Mouse (Mus musculus): Measurements from ENCODE around the gene Lamb2. TPM values are rescaled to one million over a fixed set of nuclear protein-coding genes. Genes with fewer than 3 reads are reported as not detected.

The Lamb2 gene
- polyA plus RNA-seq, 1 experiment from 2014 or later = 10.9 TPM

- peak overlapping the region; percentile 68 for H3K4me3 ChIP-seq
- peak overlapping the region; percentile 73 for H3K9ac ChIP-seq
- no peak for ATAC-seq
- H3K36me3 ChIP-seq = peaks cover 17% of the 10 kb centered on the region
- 50% methylated on average over 6 of the region's 6 CpGs for WGBS (ENCODE audit: insufficient replicate concordance)
- peaks cover 65% of the 10 kb centered on the region for H3K4me1 ChIP-seq
- peak overlapping the region; percentile 98 for H3K4me2 ChIP-seq
- peak overlapping the region; percentile 79 for H3K27ac ChIP-seq
- H3K9me3 ChIP-seq (replicated peaks) = no peaks in the 10 kb centered on the region
- H3K27me3 ChIP-seq (replicated peaks) = no peaks in the 10 kb centered on the region
These were observed 27.9 kb upstream of the Lamb2 start for GRCm38 (mm10) chr9:108451519-108452160.

- no peaks in the 10 kb centered on the region for H3K27me3 ChIP-seq (replicated peaks)
- H3K9me3 ChIP-seq (replicated peaks) = no peaks in the 10 kb centered on the region
- peak overlapping the region; percentile 79 for H3K27ac ChIP-seq
- peaks cover 67% of the 10 kb centered on the region for H3K4me1 ChIP-seq
- peak overlapping the region; percentile 68 for H3K4me3 ChIP-seq
- under 1% methylated on average over 40 of the region's 40 CpGs for WGBS (ENCODE audit: insufficient replicate concordance)
- peak; percentile 81 for ATAC-seq
- peak overlapping the region; percentile 98 for H3K4me2 ChIP-seq
- H3K36me3 ChIP-seq = peaks cover 17% of the 10 kb centered on the region
- peak overlapping the region; percentile 73 for H3K9ac ChIP-seq
These were observed 27.1 kb upstream of the Lamb2 start for GRCm38 (mm10) chr9:108452291-108452906.

GRCm38 (mm10) chr9:108452911-108453310, 26.6 kb upstream of the Lamb2 start:
- H3K4me3 ChIP-seq = peak overlapping the region; percentile 68
- H3K36me3 ChIP-seq = peaks cover 11% of the 10 kb centered on the region
- no peaks in the 10 kb centered on the region for H3K27me3 ChIP-seq (replicated peaks)
- no peaks in the 10 kb centered on the region for H3K9me3 ChIP-seq (replicated peaks)
- ATAC-seq = 0 out of 2 replicates have a peak, but pooled peaks have one; percentile 6
- H3K4me2 ChIP-seq = peak overlapping the region; percentile 98
- H3K4me1 ChIP-seq = peaks cover 69% of the 10 kb centered on the region
- 0 out of 2 replicates have a peak overlapping the region, but pooled peaks have one; percentile 15 for H3K27ac ChIP-seq
- 53% methylated on average over 6 of the region's 6 CpGs for WGBS (ENCODE audit: insufficient replicate concordance)
- H3K9ac ChIP-seq = peak overlapping the region; percentile 73

GRCm38 (mm10) chr9:108453458-108453857, 26.1 kb upstream of the Lamb2 start:
- H3K4me2 ChIP-seq = no peak overlapping the region
- WGBS (ENCODE audit: insufficient replicate concordance) = 63% methylated on average over 4 of the region's 4 CpGs
- H3K36me3 ChIP-seq = peaks cover 6% of the 10 kb centered on the region
- no peaks in the 10 kb centered on the region for H3K27me3 ChIP-seq (replicated peaks)
- H3K9me3 ChIP-seq (replicated peaks) = no peaks in the 10 kb centered on the region
- no peak overlapping the region for H3K9ac ChIP-seq
- H3K4me3 ChIP-seq = no peak overlapping the region
- ATAC-seq = no peak
- no peak overlapping the region for H3K27ac ChIP-seq
- H3K4me1 ChIP-seq = peaks cover 72% of the 10 kb centered on the region

- H3K4me2 ChIP-seq = no peak overlapping the region
- H3K4me3 ChIP-seq = no peak overlapping the region
- no peak overlapping the region for H3K27ac ChIP-seq
- H3K4me1 ChIP-seq = peaks cover 70% of the 10 kb centered on the region
- no peak for ATAC-seq
- no peak overlapping the region for H3K9ac ChIP-seq
- WGBS (ENCODE audit: insufficient replicate concordance) = 61% methylated on average over 6 of the region's 6 CpGs
- no peaks in the 10 kb centered on the region for H3K9me3 ChIP-seq (replicated peaks)
- no peaks in the 10 kb centered on the region for H3K36me3 ChIP-seq
- H3K27me3 ChIP-seq (replicated peaks) = no peaks in the 10 kb centered on the region
These were observed 25.1 kb upstream of the Lamb2 start for GRCm38 (mm10) chr9:108454429-108454828.

GRCm38 (mm10) chr9:108455747-108456571, 23.6 kb upstream of the Lamb2 start:
- no peak overlapping the region for H3K9ac ChIP-seq
- H3K4me2 ChIP-seq = no peak overlapping the region
- no peaks in the 10 kb centered on the region for H3K9me3 ChIP-seq (replicated peaks)
- no peak overlapping the region for H3K4me3 ChIP-seq
- peak overlapping the region; percentile 36; the same call in 1 of the 2 replicates for H3K27ac ChIP-seq
- no peaks in the 10 kb centered on the region for H3K27me3 ChIP-seq (replicated peaks)
- 41% methylated on average over 12 of the region's 12 CpGs for WGBS (ENCODE audit: insufficient replicate concordance)
- H3K36me3 ChIP-seq = no peaks in the 10 kb centered on the region
- H3K4me1 ChIP-seq = peaks cover 63% of the 10 kb centered on the region
- ATAC-seq = no peak

GRCm38 (mm10) chr9:108456953-108457352, 22.6 kb upstream of the Lamb2 start:
- no peak overlapping the region for H3K4me2 ChIP-seq

GRCm38 (mm10) chr9:108459939-108460318, 19.6 kb upstream of the Lamb2 start:
- peak overlapping the region; percentile 84 for H3K27ac ChIP-seq
- H3K9me3 ChIP-seq (replicated peaks) = no peaks in the 10 kb centered on the region
- ATAC-seq = 0 out of 2 replicates have a peak, but pooled peaks have one; percentile 13
- H3K27me3 ChIP-seq (replicated peaks) = no peaks in the 10 kb centered on the region
- peaks cover 45% of the 10 kb centered on the region for H3K4me1 ChIP-seq
- H3K9ac ChIP-seq = 0 out of 2 replicates have a peak overlapping the region, but pooled peaks have one; percentile 90
- peak overlapping the region; percentile 91 for H3K4me2 ChIP-seq
- 91% methylated on average over 1 of the region's 1 CpGs for WGBS (ENCODE audit: insufficient replicate concordance)
- peak overlapping the region; percentile 84 for H3K4me3 ChIP-seq
- H3K36me3 ChIP-seq = peaks cover 27% of the 10 kb centered on the region

More at GRCm38 (mm10) chr9:108456953-108457352, 22.6 kb upstream of the Lamb2 start:
- peak overlapping the region; percentile 36; the same call in 1 of the 2 replicates for H3K27ac ChIP-seq
- no peak for ATAC-seq
- no peak overlapping the region for H3K4me3 ChIP-seq
- WGBS (ENCODE audit: insufficient replicate concordance) = 79% methylated on average over 10 of the region's 10 CpGs
- H3K9me3 ChIP-seq (replicated peaks) = no peaks in the 10 kb centered on the region
- no peak overlapping the region for H3K9ac ChIP-seq
- peaks cover 63% of the 10 kb centered on the region for H3K4me1 ChIP-seq
- no peaks in the 10 kb centered on the region for H3K36me3 ChIP-seq
- H3K27me3 ChIP-seq (replicated peaks) = no peaks in the 10 kb centered on the region

GRCm38 (mm10) chr9:108460319-108461178, 19.0 kb upstream of the Lamb2 start, which contains the start of gene Ccdc71:
Ccdc71 (plus strand) TSS chr9:108460527.
- H3K9me3 ChIP-seq (replicated peaks) = no peaks in the 10 kb centered on the region
- H3K4me2 ChIP-seq = peak within 1 kb of the TSS; percentile 91
- peak within 1 kb of the TSS; percentile 90 for H3K9ac ChIP-seq
- H3K27ac ChIP-seq = peak within 1 kb of the TSS; percentile 84
- H3K27me3 ChIP-seq (replicated peaks) = no peaks in the 10 kb centered on the region
- under 1% methylated on average over 46 of the region's 52 CpGs for WGBS (ENCODE audit: insufficient replicate concordance)
- peak; percentile 79 for ATAC-seq
- peaks cover 34% of the 10 kb centered on the region for H3K36me3 ChIP-seq
- peaks cover 42% of the 10 kb centered on the region for H3K4me1 ChIP-seq
- peak within 1 kb of the TSS; percentile 84 for H3K4me3 ChIP-seq

GRCm38 (mm10) chr9:108461181-108461631, 18.3 kb upstream of the Lamb2 start, which contains the start of gene Klhdc8b:
Klhdc8b (minus strand) TSS chr9:108461581.
- peak within 1 kb of the TSS; percentile 84 for H3K4me3 ChIP-seq
- no peaks in the 10 kb centered on the region for H3K9me3 ChIP-seq (replicated peaks)
- H3K9ac ChIP-seq = peak within 1 kb of the TSS; percentile 90
- H3K4me2 ChIP-seq = peak within 1 kb of the TSS; percentile 91
- H3K27ac ChIP-seq = peak within 1 kb of the TSS; percentile 84
- peaks cover 39% of the 10 kb centered on the region for H3K36me3 ChIP-seq
- H3K4me1 ChIP-seq = peaks cover 36% of the 10 kb centered on the region
- no peak for ATAC-seq
- WGBS (ENCODE audit: insufficient replicate concordance) = 27% methylated on average over 11 of the region's 11 CpGs
- H3K27me3 ChIP-seq (replicated peaks) = no peaks in the 10 kb centered on the region

- no peaks in the 10 kb centered on the region for H3K9me3 ChIP-seq (replicated peaks)
- H3K4me1 ChIP-seq = peaks cover 31% of the 10 kb centered on the region
- H3K4me3 ChIP-seq = peak overlapping the region; percentile 84
- H3K36me3 ChIP-seq = peaks cover 42% of the 10 kb centered on the region
- H3K9ac ChIP-seq = peak overlapping the region; percentile 90
- 84% methylated on average over 5 of the region's 5 CpGs for WGBS (ENCODE audit: insufficient replicate concordance)
- ATAC-seq = no peak
- H3K27me3 ChIP-seq (replicated peaks) = no peaks in the 10 kb centered on the region
- peak overlapping the region; percentile 91 for H3K4me2 ChIP-seq
- no peak overlapping the region for H3K27ac ChIP-seq
These were observed 17.9 kb upstream of the Lamb2 start for GRCm38 (mm10) chr9:108461675-108462074.
